Mouse (Mus musculus): ENCODE results near the gene Adcy5. TPM values are rescaled to one million over a fixed set of nuclear protein-coding genes. Genes with fewer than 3 reads are reported as not detected.
A peak's percentile ranks its signal among the peaks of the same experiment; 100 is the strongest.

The Adcy5 gene
- total RNA-seq, 2 experiments from 2014 or later, result 48.4 to 52.4 TPM

DNA sequence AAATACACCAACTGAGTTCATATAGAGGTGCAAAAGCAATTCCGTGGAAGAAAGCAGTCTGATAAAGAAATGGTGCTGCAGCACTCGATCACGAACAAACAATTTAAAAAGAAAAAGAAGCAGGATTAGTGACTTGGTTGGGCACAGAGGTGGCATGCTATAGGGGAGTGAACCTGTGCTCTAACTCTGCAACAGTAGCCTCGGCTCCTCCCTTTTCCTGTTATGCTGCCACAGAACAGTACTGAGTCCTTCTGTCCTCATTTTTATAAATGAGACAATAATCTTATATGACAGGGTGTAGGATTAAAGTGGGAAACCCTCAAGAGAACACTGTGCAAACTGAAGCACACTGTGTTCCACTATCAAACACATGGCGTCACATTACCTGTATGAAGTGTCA, 162.8 kb downstream of the Adcy5 start:
- no peak for DNase-seq

DNA sequence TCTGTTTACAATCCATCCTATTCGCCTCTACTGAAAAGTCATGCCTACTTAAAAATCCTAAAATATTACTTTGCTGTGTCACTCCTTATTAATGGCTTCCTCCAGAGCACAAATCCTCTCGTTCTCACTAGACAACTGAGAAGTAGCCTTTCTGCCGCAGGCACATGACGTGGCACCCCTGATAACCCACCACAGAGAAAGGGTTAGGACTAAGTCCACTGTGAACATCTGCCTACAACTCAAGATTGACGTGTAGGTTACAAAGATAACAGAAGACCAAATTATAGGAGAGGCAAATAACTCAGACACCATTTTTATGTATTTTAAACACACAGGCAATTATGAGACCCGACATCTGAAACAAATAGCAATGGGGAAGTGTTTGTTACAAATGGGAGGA, 163.7 kb downstream of the Adcy5 start:
- no peak for DNase-seq

DNA sequence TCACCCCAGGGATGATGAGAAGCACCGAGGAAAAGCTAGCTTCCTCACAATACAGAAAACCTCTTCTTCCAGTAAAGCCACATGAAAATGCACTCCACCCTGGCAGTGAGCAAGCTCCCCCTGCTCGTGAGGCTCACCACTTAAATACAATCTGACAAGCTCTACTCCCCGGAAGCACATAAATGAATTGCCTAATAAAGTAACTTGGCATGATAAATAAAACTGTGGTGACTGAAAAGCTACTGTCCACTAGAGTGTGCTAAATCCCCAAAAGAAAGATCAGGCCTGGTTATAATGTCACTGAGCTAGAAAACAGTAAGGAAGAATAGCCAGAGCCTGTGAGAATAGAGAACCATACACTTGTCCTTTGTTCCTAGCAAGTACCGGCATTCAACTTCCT, 164.7 kb downstream of the Adcy5 start:
- peak; percentile 15 to 28 for DNase-seq

DNA sequence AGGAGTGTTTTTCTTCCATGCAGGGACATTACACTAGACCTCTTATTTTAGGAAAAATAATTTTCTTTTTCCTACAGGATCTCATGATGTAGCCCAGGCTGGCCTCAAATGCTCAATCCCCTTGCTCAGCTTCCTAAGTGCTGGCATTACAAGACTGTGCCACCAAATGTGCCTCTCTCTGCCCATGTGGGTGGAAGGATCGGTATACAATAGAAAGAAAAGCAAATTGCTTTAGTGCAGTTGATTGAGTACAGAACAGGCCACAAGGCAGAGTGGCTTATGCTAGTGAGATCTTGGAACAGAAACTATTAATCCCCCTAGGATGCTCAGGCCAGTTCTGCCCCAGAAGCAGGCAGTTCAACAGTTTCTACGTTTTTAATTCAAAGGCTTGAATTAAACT, 165.1 kb downstream of the Adcy5 start:
- no peak for DNase-seq

DNA sequence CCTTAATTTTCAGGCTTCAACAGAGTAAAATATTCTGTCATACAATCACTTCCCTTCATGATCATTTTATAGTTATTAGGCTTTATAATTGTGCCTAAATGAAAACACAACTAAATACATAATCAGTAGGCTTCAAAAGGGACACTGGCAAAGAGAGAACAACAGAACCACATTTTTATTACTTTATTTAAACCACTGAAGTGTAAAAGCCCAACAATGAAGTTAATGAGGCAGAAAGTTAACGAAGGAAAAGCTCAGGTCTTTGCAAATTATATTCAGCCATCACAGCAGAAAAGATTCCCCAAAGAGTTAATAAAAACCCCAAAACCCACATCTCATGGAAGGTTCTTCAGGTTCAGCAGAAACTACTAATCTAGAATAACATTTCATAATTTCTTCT, 175.8 kb downstream of the Adcy5 start:
- DNase-seq, result no peak

Other genes with a start within 250 kb of the Adcy5 start
- gene Hacd2, start 132.4 kb upstream of the Adcy5 start, total RNA-seq (2021), result 10 to 100 TPM in 1 of 2 experiments, 1 to 10 TPM in 1; 7.1 to 15.3 TPM
- 10 to 100 TPM; 11.9 to 12.2 TPM for gene Sec22a, start 209.0 kb downstream of the Adcy5 start, total RNA-seq (2021)